Mouse (Mus musculus): ENCODE results near the gene Dnajc4.

The Dnajc4 gene

GRCm38 (mm10) chr19:6975537-6976521, 16.5 kb downstream of the Dnajc4 start, which contains the start of gene Plcb3:
Gene Plcb3 (minus strand): TSS chr19:6976470.
- DNase-seq (ENCODE audit: low read depth, low spot score): no peak

- DNase-seq (ENCODE audit: low read depth, low spot score): peak; percentile 84
Measured at GRCm38 (mm10) chr19:6974211-6975205, 17.9 kb downstream of the Dnajc4 start, which contains the start of gene Ppp1r14b. Gene Ppp1r14b (plus strand): TSS chr19:6974968.

- no peak for DNase-seq (ENCODE audit: low read depth, low spot score)
Measured at GRCm38 (mm10) chr19:6973581-6974190, 18.7 kb downstream of the Dnajc4 start.

DNA sequence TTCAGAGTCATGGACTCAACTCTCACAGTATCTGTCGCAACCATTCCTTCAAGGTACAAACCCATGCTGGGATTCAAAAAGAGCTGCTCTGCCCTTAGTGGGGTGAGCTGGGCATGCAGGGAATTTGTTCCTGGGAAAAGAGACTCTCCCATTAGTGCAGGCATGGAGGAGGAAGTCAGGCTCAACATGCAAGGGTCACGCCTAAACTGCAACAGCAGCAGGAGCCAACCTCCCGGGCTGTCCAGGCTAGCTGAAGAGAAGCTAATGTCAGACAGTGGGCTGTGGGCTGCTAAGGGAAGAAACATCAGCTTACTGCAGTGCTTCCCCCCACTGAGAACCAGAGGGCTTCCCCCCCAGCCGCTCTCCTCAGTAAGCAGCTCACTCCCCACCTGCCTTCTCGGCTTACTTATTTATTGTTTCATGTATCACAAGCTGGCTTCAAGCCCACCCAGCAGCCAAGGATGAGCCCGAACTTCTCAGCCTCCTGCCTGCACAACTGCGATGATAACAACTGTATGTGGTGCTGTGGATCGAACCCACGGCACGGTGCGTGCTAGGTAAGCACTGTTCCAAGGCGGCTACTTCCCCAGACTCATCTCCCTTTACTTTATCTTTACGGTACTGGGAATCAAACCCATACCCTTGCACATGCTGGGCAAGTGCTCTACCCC, 20.0 kb downstream of the Dnajc4 start:
- DNase-seq (ENCODE audit: low read depth, low spot score): no peak

GRCm38 (mm10) chr19:6971644-6972043, 20.7 kb downstream of the Dnajc4 start:
- no peak for DNase-seq (ENCODE audit: low read depth, low spot score)

- no peak for DNase-seq (ENCODE audit: low read depth, low spot score)
Measured at GRCm38 (mm10) chr19:6970460-6971085, 21.8 kb downstream of the Dnajc4 start.

DNA sequence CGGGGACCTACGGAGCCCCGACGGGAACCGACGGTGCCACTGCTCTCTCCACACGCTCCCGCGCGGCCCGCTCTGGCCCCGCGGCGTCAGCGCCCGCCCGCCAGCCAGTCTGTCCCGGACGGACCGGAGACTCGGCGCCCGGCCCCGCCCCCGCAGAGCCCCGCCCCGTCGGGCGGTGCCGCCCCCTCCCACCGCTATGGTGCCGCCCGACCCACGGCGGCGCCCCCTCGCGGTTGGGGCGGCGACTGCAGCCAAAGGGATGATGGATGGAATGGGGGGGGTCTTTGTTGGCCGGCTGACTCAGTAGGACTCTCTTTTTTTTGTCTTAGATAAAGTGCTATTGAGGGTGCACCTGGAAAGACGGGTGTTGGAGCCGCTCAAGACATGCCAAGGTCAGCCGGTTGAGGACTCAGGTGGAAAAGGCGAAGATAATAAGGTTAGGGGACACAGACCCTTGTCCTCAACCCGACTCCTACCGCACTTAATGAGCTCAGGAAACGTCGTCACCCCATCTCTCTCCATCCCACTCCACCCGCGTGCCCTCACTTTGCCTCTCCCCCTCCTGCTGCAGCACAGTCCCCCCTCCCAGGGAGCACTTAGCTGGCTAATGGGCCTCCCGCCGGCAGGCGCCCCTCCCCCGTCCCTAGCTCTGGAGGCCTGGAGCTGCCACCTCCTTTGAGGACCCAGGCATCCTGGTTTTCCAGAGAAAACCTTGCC, 22.5 kb downstream of the Dnajc4 start:
- DNase-seq (ENCODE audit: low read depth, low spot score): no peak

DNA sequence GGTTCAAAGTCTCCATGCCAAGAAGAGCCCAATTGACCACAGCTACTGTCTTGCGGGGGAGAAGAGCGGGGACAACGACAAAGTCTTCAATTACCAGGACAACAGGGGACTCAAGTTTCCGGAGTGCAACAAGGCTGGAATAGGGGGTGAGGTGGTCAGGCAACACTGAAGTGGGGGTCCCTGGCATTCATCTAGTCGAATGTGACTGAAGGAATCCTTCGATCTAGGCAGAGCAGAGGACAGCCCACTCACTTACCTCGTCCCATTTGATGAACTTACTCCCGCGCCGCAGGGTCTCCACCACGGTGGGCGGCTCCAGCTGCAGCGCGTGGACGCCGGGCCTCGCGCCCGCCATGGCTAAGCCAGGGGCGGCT, 23.1 kb downstream of the Dnajc4 start:
- DNase-seq (ENCODE audit: low read depth, low spot score): no peak

GRCm38 (mm10) chr19:6968491-6969271, 23.7 kb downstream of the Dnajc4 start:
- DNase-seq (ENCODE audit: low read depth, low spot score): no peak

DNA sequence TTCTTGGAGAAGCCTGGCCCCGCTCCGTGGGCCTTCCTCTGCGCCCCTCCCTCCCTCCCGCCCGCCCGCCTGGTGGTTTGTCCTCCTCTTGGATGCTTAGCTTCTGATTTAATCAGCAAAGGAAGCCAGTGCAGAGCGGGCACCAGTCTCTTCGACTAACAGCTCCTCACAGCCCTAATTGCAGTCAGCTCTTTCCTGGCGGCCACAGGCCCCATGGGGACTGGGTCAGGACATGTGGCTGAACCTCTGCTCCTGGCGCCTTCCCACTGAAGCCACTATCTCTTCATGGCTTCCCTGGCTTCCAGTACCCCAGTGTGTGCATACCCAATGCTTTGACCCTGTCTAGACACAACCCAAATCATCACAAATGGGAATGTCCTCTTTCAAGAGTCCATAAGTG, 35.9 kb downstream of the Dnajc4 start:
- DNase-seq (ENCODE audit: low read depth, low spot score): no peak

DNA sequence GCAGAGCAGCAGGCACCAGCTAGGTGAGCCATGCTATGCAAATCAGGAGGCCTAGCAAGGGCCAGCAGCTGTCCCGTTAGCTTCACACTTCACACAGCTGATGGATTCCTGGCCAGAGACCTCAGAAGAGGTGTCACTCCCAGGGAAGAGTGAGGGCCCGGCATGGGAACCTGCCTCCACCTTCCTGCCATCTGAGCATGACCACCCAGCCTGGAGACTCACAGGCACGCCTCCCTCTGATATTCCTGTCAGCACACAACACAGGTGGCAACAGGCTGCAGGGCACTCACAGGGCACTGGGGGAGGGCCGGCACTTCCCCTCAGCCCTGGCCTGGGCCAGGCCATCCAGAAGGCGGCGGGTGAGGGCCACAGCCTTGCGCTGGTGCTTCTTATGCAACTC, 36.9 kb downstream of the Dnajc4 start:
- no peak for DNase-seq (ENCODE audit: low read depth, low spot score)

GRCm38 (mm10) chr19:6954046-6954445, 38.3 kb downstream of the Dnajc4 start:
- no peak for DNase-seq (ENCODE audit: low read depth, low spot score)

- no peak for DNase-seq (ENCODE audit: low read depth, low spot score)
Measured at GRCm38 (mm10) chr19:6952712-6953037, 39.7 kb downstream of the Dnajc4 start.

DNA sequence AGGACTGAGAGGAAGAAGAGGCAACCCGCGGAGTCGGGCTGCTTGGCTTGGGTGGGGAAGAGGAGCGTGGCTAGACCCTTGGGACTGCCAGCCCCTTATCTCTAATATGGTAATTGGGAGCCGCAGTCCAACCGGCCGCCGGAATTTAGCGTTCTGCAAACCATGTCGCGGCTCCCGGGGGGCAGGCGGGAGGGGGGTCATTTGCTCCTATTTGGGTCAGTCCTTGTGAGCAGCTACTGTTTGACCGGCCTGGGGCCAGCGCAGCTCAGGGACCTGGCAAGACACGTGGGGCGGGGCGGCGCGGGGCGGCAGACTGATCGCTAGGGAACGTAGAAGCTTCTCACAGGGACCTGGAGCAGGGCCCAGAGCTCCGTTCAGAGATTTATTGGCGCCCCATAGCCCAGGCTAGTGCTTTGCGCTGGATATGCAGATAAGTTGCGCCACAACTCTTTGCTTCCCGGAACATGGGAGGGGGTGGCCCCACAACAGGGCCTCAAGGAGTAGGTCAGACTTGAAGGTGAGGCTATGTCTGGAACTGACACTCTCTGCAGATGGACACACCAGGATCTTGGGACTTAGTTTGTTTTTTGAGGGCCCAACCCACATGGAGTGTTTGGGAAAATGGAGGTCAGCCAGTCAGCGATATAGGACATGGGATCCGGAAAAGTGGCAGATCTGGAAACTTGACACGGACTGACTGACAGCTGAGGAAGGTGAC, 40.2 kb downstream of the Dnajc4 start:
- peak; percentile 26 for DNase-seq (ENCODE audit: low read depth, low spot score)

DNA sequence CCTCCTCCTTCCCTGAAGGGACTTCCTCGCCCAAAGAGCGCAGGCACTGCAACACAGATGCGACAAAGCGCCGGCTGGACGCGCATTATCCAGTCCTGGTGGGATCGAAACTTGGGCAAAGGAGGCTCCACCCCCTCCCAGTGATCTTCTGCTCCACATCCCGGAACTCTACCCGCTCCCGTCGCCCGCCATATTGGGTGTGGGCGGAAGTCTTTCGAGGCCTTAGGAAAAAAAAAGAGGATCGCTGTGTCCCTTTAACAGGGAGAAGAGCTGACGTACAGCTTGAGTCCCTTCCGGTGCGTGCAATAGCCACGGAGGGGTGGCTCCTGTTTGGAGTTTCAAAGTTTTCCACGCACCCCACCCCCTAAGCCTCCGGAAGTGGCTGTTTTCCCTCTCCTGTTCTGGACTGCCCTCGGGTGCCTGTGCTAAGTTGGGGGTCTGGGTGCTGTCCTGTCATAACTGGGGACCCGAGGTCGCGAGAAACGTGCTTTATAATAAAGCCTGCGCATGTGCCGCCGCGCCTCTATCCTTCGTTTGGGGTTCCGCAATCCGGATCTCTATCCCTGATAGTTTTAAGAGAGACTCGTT, 40.9 kb downstream of the Dnajc4 start:
- peak; percentile 83 for DNase-seq (ENCODE audit: low read depth, low spot score)

DNA sequence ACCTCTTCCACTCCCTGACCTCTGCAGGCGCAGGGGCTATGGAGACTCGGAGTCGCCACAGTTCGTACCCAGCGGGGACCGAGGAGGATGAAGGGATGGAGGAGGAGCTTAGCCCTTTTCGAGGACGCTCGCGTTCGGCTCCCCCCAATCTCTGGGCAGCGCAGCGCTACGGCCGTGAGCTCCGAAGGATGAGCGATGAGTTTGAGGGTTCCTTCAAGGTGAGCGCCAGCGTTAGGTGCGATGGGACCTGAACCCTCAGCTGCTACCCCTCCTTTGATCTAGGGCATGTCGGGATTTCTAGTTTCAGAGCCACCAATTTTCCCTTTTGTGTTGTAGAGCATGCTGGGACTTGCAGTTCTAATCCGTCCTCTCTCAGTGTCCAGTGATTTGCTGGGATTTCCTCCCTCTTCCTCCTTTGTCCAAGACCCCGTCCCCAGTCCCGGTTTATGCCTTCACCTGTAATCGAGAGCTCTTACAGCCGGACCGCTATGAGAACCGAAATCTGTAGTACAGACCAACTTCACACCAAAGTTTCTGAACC, 41.7 kb downstream of the Dnajc4 start:
- no peak for DNase-seq (ENCODE audit: low read depth, low spot score)

DNA sequence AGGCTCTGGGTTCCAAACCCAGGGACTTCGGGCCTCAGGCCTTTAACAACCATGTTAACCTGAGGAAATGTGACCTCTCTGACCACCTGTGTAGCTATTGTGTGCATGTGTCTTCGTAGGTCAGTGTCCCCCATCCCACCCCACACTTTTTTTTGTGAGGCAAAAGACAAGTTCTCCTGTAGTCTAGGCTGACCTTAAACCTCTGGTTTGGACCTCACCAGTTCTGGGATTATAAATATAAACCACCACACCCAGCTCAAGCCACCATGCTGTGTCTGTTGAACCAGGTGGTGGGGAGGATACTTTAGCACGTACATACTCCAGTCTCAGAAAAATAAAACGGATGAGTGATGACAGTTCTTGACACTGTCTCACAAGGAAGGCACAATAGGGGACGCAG, 42.4 kb downstream of the Dnajc4 start:
- DNase-seq (ENCODE audit: low read depth, low spot score): no peak

DNA sequence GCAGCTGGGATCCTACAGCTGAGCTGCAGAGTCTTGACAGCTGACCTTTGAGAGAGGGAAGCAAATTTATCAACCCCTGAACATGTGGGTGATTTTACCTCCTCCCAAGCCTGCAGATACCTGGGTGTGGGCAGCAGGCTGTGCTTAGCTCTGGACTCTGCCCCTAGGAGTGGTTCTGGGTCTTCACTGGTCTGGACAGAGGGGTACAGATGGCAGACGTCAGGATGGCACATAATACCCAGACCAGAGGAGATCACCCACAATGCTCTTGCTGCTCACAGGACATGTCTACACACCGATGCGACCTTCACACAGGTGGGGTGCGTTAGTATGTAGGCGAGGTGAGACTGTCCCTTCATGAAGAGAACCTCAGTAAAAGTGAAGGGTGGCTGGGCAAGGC, 42.8 kb downstream of the Dnajc4 start:
- DNase-seq (ENCODE audit: low read depth, low spot score): no peak
